Mouse (Mus musculus) E14TG2a.4 (cell line): Measurements from ENCODE around the gene Nckap5l.
A peak's percentile ranks its signal among the peaks of the same experiment; 100 is the strongest.

ENCODE experiments used
- H3K27me3 ChIP-seq: 2 replicates; pipeline ENCODE4 v1.6.1; 2014; ENCODE audit warnings: low read length, control low read depth; ENCODE audit not compliant: insufficient read depth
- H3K36me3 ChIP-seq: 2 replicates; pipeline ENCODE4 v1.6.1; 2014; ENCODE audit warnings: low read length, control low read depth; ENCODE audit not compliant: insufficient read depth
- H3K4me1 ChIP-seq: replicated peaks from 2 replicates; pipeline ENCODE4 v1.6.1; 2014; ENCODE audit warnings: low read depth, low read length, control low read depth
- H3K4me3 ChIP-seq: replicated peaks from 2 replicates; pipeline ENCODE4 v1.5.1; 2014; ENCODE audit warnings: mild to moderate bottlenecking, low read length
- H3K9me3 ChIP-seq: 2 replicates; pipeline ENCODE4 v1.6.1; 2014; ENCODE audit warnings: low read length, control low read depth
- CTCF ChIP-seq: conservative IDR thresholded peaks from 2 replicates; pipeline ENCODE4 v1.5.1; 2014; ENCODE audit warnings: low read length
- NANOG ChIP-seq: IDR thresholded peaks from 2 replicates; pipeline ENCODE4 v1.6.1; 2014; ENCODE audit warnings: borderline replicate concordance, low read length, mixed read lengths
- POU5F1 ChIP-seq: IDR thresholded peaks from 2 replicates; pipeline ENCODE4 v1.6.1; 2014; ENCODE audit warnings: low read length, borderline replicate concordance

Nckap5l gene

GRCm38 (mm10) chr15:99416348-99416882, 41.1 kb downstream of the Nckap5l start:
- TF ChIP-seq POU5F1 (no peak), CTCF (peak; percentile 98), NANOG (no peak)
- H3K27me3 ChIP-seq = no peaks in the 10 kb centered on the region
- H3K36me3 ChIP-seq = no peaks in the 10 kb centered on the region
- no peak overlapping the region for H3K4me3 ChIP-seq
- peaks cover 60% of the 10 kb centered on the region for H3K4me1 ChIP-seq
- H3K9me3 ChIP-seq = no peaks in the 10 kb centered on the region

- no peaks in the 10 kb centered on the region for H3K27me3 ChIP-seq
- H3K9me3 ChIP-seq = no peaks in the 10 kb centered on the region
- H3K4me1 ChIP-seq = peaks cover 62% of the 10 kb centered on the region
- H3K36me3 ChIP-seq = no peaks in the 10 kb centered on the region
- peak; percentile 87 for TF ChIP-seq CTCF
- no peak for TF ChIP-seq POU5F1
- TF ChIP-seq NANOG = no peak
- no peak overlapping the region for H3K4me3 ChIP-seq
Observed at GRCm38 (mm10) chr15:99415793-99416192, 41.8 kb downstream of the Nckap5l start.

- H3K9me3 ChIP-seq = no peaks in the 10 kb centered on the region
- no peaks in the 10 kb centered on the region for H3K27me3 ChIP-seq
- TF ChIP-seq NANOG (no peak), CTCF (peak; percentile 25; the same call in 1 of the 2 replicates), POU5F1 (no peak)
- H3K4me1 ChIP-seq = peaks cover 68% of the 10 kb centered on the region
- H3K36me3 ChIP-seq = peaks cover 38% of the 10 kb centered on the region
- peak overlapping the region; percentile 14; the same call in 1 of the 2 replicates for H3K4me3 ChIP-seq
Observed at GRCm38 (mm10) chr15:99411747-99412146, 45.8 kb downstream of the Nckap5l start.

GRCm38 (mm10) chr15:99408845-99409244, 48.7 kb downstream of the Nckap5l start:
- H3K36me3 ChIP-seq = peaks cover 67% of the 10 kb centered on the region
- H3K9me3 ChIP-seq = no peaks in the 10 kb centered on the region
- H3K27me3 ChIP-seq = no peaks in the 10 kb centered on the region
- H3K4me1 ChIP-seq = peaks cover 85% of the 10 kb centered on the region
- peak overlapping the region; percentile 29 for H3K4me3 ChIP-seq
- no peak for TF ChIP-seq CTCF
- no peak for TF ChIP-seq NANOG
- TF ChIP-seq POU5F1 = no peak

- H3K9me3 ChIP-seq = no peaks in the 10 kb centered on the region
- peaks cover 84% of the 10 kb centered on the region for H3K36me3 ChIP-seq
- H3K4me3 ChIP-seq = peak overlapping the region; percentile 30
- H3K4me1 ChIP-seq = peaks cover 76% of the 10 kb centered on the region
- H3K27me3 ChIP-seq = no peaks in the 10 kb centered on the region
- no peak for TF ChIP-seq NANOG
- no peak for TF ChIP-seq POU5F1
- TF ChIP-seq CTCF = no peak
Observed at GRCm38 (mm10) chr15:99406986-99407570, 50.5 kb downstream of the Nckap5l start.

GRCm38 (mm10) chr15:99405150-99405549, 52.4 kb downstream of the Nckap5l start:
- TF ChIP-seq CTCF = no peak
- no peak for TF ChIP-seq NANOG
- TF ChIP-seq POU5F1 = no peak
- Histone ChIP-seq H3K36me3 (peaks cover 97% of the 10 kb centered on the region), H3K27me3 (no peaks in the 10 kb centered on the region), H3K4me3 (no peak overlapping the region), H3K9me3 (no peaks in the 10 kb centered on the region), H3K4me1 (peaks cover 70% of the 10 kb centered on the region)

- peaks cover 71% of the 10 kb centered on the region for H3K4me1 ChIP-seq
- no peak overlapping the region for H3K4me3 ChIP-seq
- H3K9me3 ChIP-seq = no peaks in the 10 kb centered on the region
- no peak for TF ChIP-seq NANOG
- TF ChIP-seq CTCF = no peak
- TF ChIP-seq POU5F1 = no peak
- peaks cover 91% of the 10 kb centered on the region for H3K36me3 ChIP-seq
- no peaks in the 10 kb centered on the region for H3K27me3 ChIP-seq
Observed at GRCm38 (mm10) chr15:99403159-99403889, 54.2 kb downstream of the Nckap5l start.

GRCm38 (mm10) chr15:99400602-99401001, 56.9 kb downstream of the Nckap5l start:
- TF ChIP-seq POU5F1 (no peak), NANOG (no peak), CTCF (no peak)
- no peaks in the 10 kb centered on the region for H3K9me3 ChIP-seq
- no peaks in the 10 kb centered on the region for H3K27me3 ChIP-seq
- H3K4me1 ChIP-seq = peaks cover 71% of the 10 kb centered on the region
- H3K36me3 ChIP-seq = peaks cover 64% of the 10 kb centered on the region
- H3K4me3 ChIP-seq = no peak overlapping the region
